Mouse (Mus musculus) frontal cortex, adult (tissue): Measurements from ENCODE around the gene Ttc28.

Experiments
- ATAC-seq: cut with Nextera tagmentation; 2 replicates; pipeline ENCODE4 v1.9.2; 2017; ENCODE audit warnings: mild to moderate bottlenecking, moderate library complexity, mixed read lengths; ENCODE audit not compliant: low TSS enrichment

The Ttc28 gene

GRCm38 (mm10) chr5:111131561-111131960, 252.0 kb downstream of the Ttc28 start:
- ATAC-seq = no peak

GRCm38 (mm10) chr5:111133150-111133549, 253.5 kb downstream of the Ttc28 start:
- no peak for ATAC-seq

- ATAC-seq = no peak
These were observed 254.2 kb downstream of the Ttc28 start for GRCm38 (mm10) chr5:111133754-111134153.

GRCm38 (mm10) chr5:111137283-111137682, 257.7 kb downstream of the Ttc28 start:
- no peak for ATAC-seq

- no peak for ATAC-seq
These were observed 258.1 kb downstream of the Ttc28 start for GRCm38 (mm10) chr5:111137742-111138141.

- no peak for ATAC-seq
These were observed 258.7 kb downstream of the Ttc28 start for GRCm38 (mm10) chr5:111138239-111138833.

- no peak for ATAC-seq
These were observed 259.4 kb downstream of the Ttc28 start for GRCm38 (mm10) chr5:111138927-111139565.

GRCm38 (mm10) chr5:111139622-111140021, 260.0 kb downstream of the Ttc28 start:
- ATAC-seq = no peak

GRCm38 (mm10) chr5:111141139-111141885, 261.7 kb downstream of the Ttc28 start:
- ATAC-seq = peak; percentile 16; the same call in 1 of the 2 replicates

GRCm38 (mm10) chr5:111142837-111143236, 263.2 kb downstream of the Ttc28 start:
- no peak for ATAC-seq

GRCm38 (mm10) chr5:111144411-111144810, 264.8 kb downstream of the Ttc28 start:
- ATAC-seq = no peak

- peak; percentile 88; the same call in 1 of the 2 replicates for ATAC-seq
These were observed 271.0 kb downstream of the Ttc28 start for GRCm38 (mm10) chr5:111150581-111150980.

GRCm38 (mm10) chr5:111151882-111152759, 272.5 kb downstream of the Ttc28 start:
- no peak for ATAC-seq

GRCm38 (mm10) chr5:111154586-111154985, 275.0 kb downstream of the Ttc28 start:
- no peak for ATAC-seq

- no peak for ATAC-seq
These were observed 275.7 kb downstream of the Ttc28 start for GRCm38 (mm10) chr5:111155271-111155670.

- ATAC-seq = peak; percentile 47
These were observed 276.3 kb downstream of the Ttc28 start for GRCm38 (mm10) chr5:111155928-111156327.

- ATAC-seq = no peak
These were observed 278.7 kb downstream of the Ttc28 start for GRCm38 (mm10) chr5:111158266-111158665.

GRCm38 (mm10) chr5:111159628-111160321, 280.2 kb downstream of the Ttc28 start:
- ATAC-seq = peak; percentile 55

- no peak for ATAC-seq
These were observed 281.7 kb downstream of the Ttc28 start for GRCm38 (mm10) chr5:111161146-111161930.

GRCm38 (mm10) chr5:111162857-111163256, 283.3 kb downstream of the Ttc28 start:
- ATAC-seq = no peak
